In genomic region chrX:41587692-41588091, GRCm38 (mm10) we compare ENCODE assay signal across 26 mouse cellular contexts.
DNase-seq lines count a peak whose midpoint lies in the region; ATAC-seq and TF ChIP-seq lines count a peak whose summit lies in the region.
"Had no signal": no experiment of that assay in that cellular context is flagged by ENCODE, and none has a peak within 500 bp of the region (broad histone marks: within the 10 kb centered on the region; RNA-seq: fewer than 3 reads in every experiment).

No protein-coding gene starts in this region.

- ATAC-seq in forebrain, embryonic 14.5 days = peak; percentile 60; the same call in 1 of the 2 replicates
- no peak for ATAC-seq in forebrain, embryonic 11.5 days (replicated peaks; ENCODE audit: low FRiP score)
- ATAC-seq: CD4-positive, CD25-positive, alpha-beta regulatory T cell, adult 4 months; hindbrain, embryonic 16.5 days; inflammation-experienced regulatory T-cells, adult 6 months; intestine, embryonic 16.5 days had no signal

- H3K4me1 ChIP-seq in forebrain, embryonic 14.5 days (ENCODE audit: control insufficient read depth, insufficient read depth, low read length) = no peaks in the 10 kb centered on the region
- no peaks in the 10 kb centered on the region for H3K4me1 ChIP-seq in forebrain, embryonic 11.5 days (replicated peaks; ENCODE audit: control insufficient read depth, insufficient read depth, low read length)
- H3K4me1 ChIP-seq: embryonic facial prominence, embryonic 10.5 days; embryonic facial prominence, embryonic 13.5 days; hindbrain, embryonic 13.5 days had no signal

- no peak for TF ChIP-seq POLR2A in brain, embryonic 14.5 days (IDR thresholded peaks at IDR 0.05; ENCODE audit: borderline replicate concordance, extremely low read depth, insufficient read depth, insufficient read length, poor library complexity, severe bottlenecking)

- TF ChIP-seq CTCF in brain, embryonic 14.5 days (IDR thresholded peaks at IDR 0.05; ENCODE audit: borderline replicate concordance, extremely low read depth, insufficient read depth, insufficient read length) = no peak

- H3K36me3 ChIP-seq in forebrain, embryonic 14.5 days (ENCODE audit: control insufficient read depth, insufficient read depth, low read length) = no peaks in the 10 kb centered on the region
- no peaks in the 10 kb centered on the region for H3K36me3 ChIP-seq in forebrain, embryonic 11.5 days (ENCODE audit: control insufficient read depth, insufficient read depth, low read length)
- H3K36me3 ChIP-seq: embryonic facial prominence, embryonic 10.5 days; embryonic facial prominence, embryonic 13.5 days; hindbrain, embryonic 13.5 days had no signal

- no peak overlapping the region for H3K4me2 ChIP-seq in forebrain, embryonic 14.5 days (ENCODE audit: low read length)
- no peak overlapping the region for H3K4me2 ChIP-seq in forebrain, embryonic 11.5 days (ENCODE audit: low read depth, low read length, severe bottlenecking)
- H3K4me2 ChIP-seq: embryonic facial prominence, embryonic 13.5 days; heart, embryonic 11.5 days; hindbrain, embryonic 13.5 days had no signal

- H3K9me3 ChIP-seq in forebrain, embryonic 14.5 days (replicated peaks; ENCODE audit: control insufficient read depth, low read length) = no peaks in the 10 kb centered on the region
- no peaks in the 10 kb centered on the region for H3K9me3 ChIP-seq in forebrain, embryonic 11.5 days (ENCODE audit: control insufficient read depth, low read length)
- H3K9me3 ChIP-seq: embryonic facial prominence, embryonic 10.5 days; embryonic facial prominence, embryonic 13.5 days; hindbrain, embryonic 13.5 days had no signal

- H3K27me3 ChIP-seq in forebrain, embryonic 14.5 days (replicated peaks; ENCODE audit: control insufficient read depth, insufficient read depth, low read length) = no peaks in the 10 kb centered on the region
- no peaks in the 10 kb centered on the region for H3K27me3 ChIP-seq in forebrain, embryonic 11.5 days (ENCODE audit: control insufficient read depth, insufficient read depth, low read length)
- H3K27me3 ChIP-seq: embryonic facial prominence, embryonic 13.5 days; hindbrain, embryonic 13.5 days had no signal

- no peak overlapping the region for H3K27ac ChIP-seq in forebrain, embryonic 14.5 days (ENCODE audit: low read depth, low read length)
- no peak overlapping the region for H3K27ac ChIP-seq in forebrain, embryonic 11.5 days (ENCODE audit: low read depth, low read length)
- H3K27ac ChIP-seq: embryonic facial prominence, embryonic 10.5 days; embryonic facial prominence, embryonic 13.5 days; gastrocnemius, adult 2 months; hindbrain, embryonic 13.5 days had no signal

- no peak overlapping the region for H3K9ac ChIP-seq in forebrain, embryonic 14.5 days (ENCODE audit: low read length)
- H3K9ac ChIP-seq in forebrain, embryonic 11.5 days (ENCODE audit: low read length) = no peak overlapping the region
- H3K9ac ChIP-seq: embryonic facial prominence, embryonic 13.5 days; hindbrain, embryonic 13.5 days had no signal

- intact Hi-C loops in left cerebral cortex, postnatal 14 days (cut with DNase I) = no loop called here
- intact Hi-C loops in left cerebral cortex, postnatal 10 days (cut with DNase I) = no loop called here

- 84% methylated on average over 3 of the region's 3 CpGs for WGBS in forebrain, embryonic 14.5 days
- WGBS in forebrain, embryonic 11.5 days = 94% methylated on average over 3 of the region's 3 CpGs

- peak; percentile 49 for DNase-seq in forebrain, embryonic 14.5 days (ENCODE audit: low spot score)
- DNase-seq in forebrain, embryonic 11.5 days (ENCODE audit: low spot score) = no peak
- DNase-seq in left cerebral cortex, postnatal 14 days (ENCODE audit: low spot score in 2 of 2) = peak; percentile 2 to 4
- DNase-seq in left cerebral cortex, postnatal 10 days (ENCODE audit: extremely low spot score in 1 of 2, low spot score in 2 of 2) = no peak
- DNase-seq in brain, adult 2 months (ENCODE audit: low read depth, low spot score) = peak; percentile 23
- DNase-seq in brain, embryonic 14.5 days (ENCODE audit: low read depth) = peak; percentile 73
- DNase-seq in adrenal gland, postnatal 36 days = no peak
- no peak for DNase-seq in adrenal gland, adult 18-20 months (ENCODE audit: low spot score in 2 of 2)
- DNase-seq: adrenal gland, postnatal 10 days; cerebellum, adult 2 months; cerebellum, adult 9-11 months; cerebellum, postnatal 36 days; embryo, embryonic 11 days; gastrocnemius, adult 2 months; gastrocnemius, postnatal 14 days; heart, adult 11 months; kidney, adult 18-20 months had no signal

- no peak overlapping the region for H3K4me3 ChIP-seq in forebrain, embryonic 14.5 days (ENCODE audit: low read depth, low read length)
- no peak overlapping the region for H3K4me3 ChIP-seq in forebrain, embryonic 11.5 days (ENCODE audit: low read depth, low read length)
- H3K4me3 ChIP-seq: embryonic facial prominence, embryonic 10.5 days; embryonic facial prominence, embryonic 13.5 days; erythroblast, embryonic 14.5 days; gastrocnemius, adult 2 months; hindbrain, embryonic 13.5 days had no signal

Comparison
In these comparisons a context has a peak if more than half of its experiments do, and no peak if none do; other contexts are left out.
1. DNase-seq: peak in forebrain, embryonic 14.5 days (single experiment), left cerebral cortex, postnatal 14 days (2 of 2), brain, adult 2 months (single experiment) and brain, embryonic 14.5 days (single experiment); none in forebrain, embryonic 11.5 days (single experiment), left cerebral cortex, postnatal 10 days (0 of 2), adrenal gland, postnatal 36 days (0 of 2) and adrenal gland, adult 18-20 months (0 of 2).